Mouse (Mus musculus) MEL (cell line): ENCODE measurements at regions not wholly inside any gene's neighbourhood (a gene's known extent, or its start where the extent isn't known, plus 50 kb on each side); places are given as distances from the start of the nearest gene placed in this dataset.

Experiments
- DNase-seq: peaks from one replicate; pipeline ENCODE4 v3.0.0; 2011; ENCODE audit warnings: low read depth, low spot score
- H3K27ac ChIP-seq: 2 replicates; pipeline ENCODE4 v1.5.1; 2012; ENCODE audit warnings: low read depth, mild to moderate bottlenecking, control low read depth, low read length, moderate library complexity; ENCODE audit not compliant: control insufficient read depth
- H3K27me3 ChIP-seq, 2 experiments: fragments of 150-350 bp in 1 of 2; sonication (generic) in 1 of 2; 2 replicates each; pipeline ENCODE4 v1.6.1; 2012; ENCODE audit warnings: low read length in 2 of 2, mild to moderate bottlenecking in 2 of 2, improper control_type of control experiment in 1 of 2, moderate library complexity in 1 of 2; ENCODE audit not compliant: insufficient read depth in 2 of 2, control insufficient read depth in 1 of 2
- H3K36me3 ChIP-seq, 2 experiments: 2 replicates each; pipeline ENCODE4 v1.6.1; 2012 to 2014; ENCODE audit warnings: low read length in 2 of 2, improper control_type of control experiment in 1 of 2, inconsistent platforms in 1 of 2, mild to moderate bottlenecking in 1 of 2; ENCODE audit not compliant: insufficient read depth in 2 of 2, control insufficient read depth in 1 of 2
- H3K4me1 ChIP-seq, 2 experiments: fragments of 150-350 bp in 1 of 2; sonication (generic) in 1 of 2; 2 replicates each; pipeline ENCODE4 v1.6.1; 2012; ENCODE audit warnings: low read length in 2 of 2, improper control_type of control experiment in 1 of 2, mild to moderate bottlenecking in 1 of 2; ENCODE audit not compliant: insufficient read depth in 2 of 2, control insufficient read depth in 1 of 2
- H3K4me3 ChIP-seq, 2 experiments: fragments of 150-350 bp in 1 of 2; sonication (generic) in 1 of 2; 2 replicates each; pipeline ENCODE4 v1.5.1; 2012; ENCODE audit warnings: low read depth in 2 of 2, low read length in 2 of 2, mild to moderate bottlenecking in 2 of 2, moderate library complexity in 2 of 2, control low read depth in 1 of 2, improper control_type of control experiment in 1 of 2; ENCODE audit not compliant: control insufficient read depth in 1 of 2, insufficient read depth in 1 of 2
- H3K79me2 ChIP-seq: 2 replicates; pipeline ENCODE4 v1.6.1; 2012; ENCODE audit warnings: mild to moderate bottlenecking, low read length, moderate library complexity; ENCODE audit not compliant: control insufficient read depth, poor library complexity, insufficient read depth
- H3K9ac ChIP-seq: 2 replicates; pipeline ENCODE4 v1.6.1; 2012; ENCODE audit warnings: low read depth, mild to moderate bottlenecking, control low read depth, low read length, moderate library complexity; ENCODE audit not compliant: control insufficient read depth, poor library complexity, severe bottlenecking
- H3K9me3 ChIP-seq: fragments of 150-350 bp; sonication (generic); replicated peaks from 2 replicates; pipeline ENCODE4 v1.6.1; 2012; ENCODE audit warnings: mild to moderate bottlenecking, low read length, improper control_type of control experiment, moderate library complexity; ENCODE audit not compliant: insufficient read depth
- BHLHE40 ChIP-seq: IDR thresholded peaks from 2 replicates; pipeline ENCODE4 v1.6.1; 2012; ENCODE audit warnings: low read depth, mild to moderate bottlenecking, inconsistent platforms, low read length, improper control_type of control experiment, borderline replicate concordance
- CHD2 ChIP-seq: IDR thresholded peaks from 2 replicates; pipeline ENCODE4 v1.6.1; 2011; ENCODE audit warnings: low read length, improper control_type of control experiment
- CTCF ChIP-seq, 3 experiments: IDR thresholded peaks in 2 of 3; conservative IDR thresholded peaks in 1 of 3; 2 replicates each; pipeline ENCODE4 v1.5.1; 2011 to 2012; ENCODE audit warnings: low read length in 3 of 3, low read depth in 2 of 3, mild to moderate bottlenecking in 2 of 3, improper control_type of control experiment in 1 of 3, inconsistent platforms in 1 of 3, mixed read lengths in 1 of 3, moderate library complexity in 1 of 3; ENCODE audit not compliant: control insufficient read depth in 1 of 3, insufficient read depth in 1 of 3, poor library complexity in 1 of 3, severe bottlenecking in 1 of 3
- E2F4 ChIP-seq: IDR thresholded peaks from 2 replicates; pipeline ENCODE4 v1.6.1; 2011; ENCODE audit warnings: low read depth, low read length, improper control_type of control experiment, borderline replicate concordance
- ELF1 ChIP-seq: IDR thresholded peaks from 2 replicates; pipeline ENCODE4 v1.6.1; 2014; ENCODE audit warnings: low read depth, mild to moderate bottlenecking, inconsistent platforms, low read length, improper control_type of control experiment, moderate library complexity
- EP300 ChIP-seq, 2 experiments: IDR thresholded peaks; 2 replicates each; pipeline ENCODE4 v1.6.1; 2011; ENCODE audit warnings: improper control_type of control experiment in 2 of 2, low read length in 2 of 2, low read depth in 1 of 2, mild to moderate bottlenecking in 1 of 2
- ETS1 ChIP-seq: IDR thresholded peaks from 2 replicates; pipeline ENCODE4 v1.6.1; 2012; ENCODE audit warnings: low read depth, mild to moderate bottlenecking, inconsistent platforms, low read length, improper control_type of control experiment, moderate library complexity
- GATA1 ChIP-seq: IDR thresholded peaks from 2 replicates; pipeline ENCODE4 v1.6.1; 2011; ENCODE audit warnings: low read depth, low read length, improper control_type of control experiment
- MAX ChIP-seq: IDR thresholded peaks from 2 replicates; pipeline ENCODE4 v1.6.1; 2011; ENCODE audit warnings: low read length, improper control_type of control experiment
- NELFE ChIP-seq: IDR thresholded peaks from 2 replicates; pipeline ENCODE4 v1.6.1; 2011; ENCODE audit warnings: low read depth, low read length, improper control_type of control experiment
- RAD21 ChIP-seq: IDR thresholded peaks from 2 replicates; pipeline ENCODE4 v1.6.1; 2011; ENCODE audit warnings: mild to moderate bottlenecking, low read depth, low read length, improper control_type of control experiment
- RCOR1 ChIP-seq: IDR thresholded peaks from 2 replicates; pipeline ENCODE4 v1.6.1; 2012; ENCODE audit warnings: low read depth, mild to moderate bottlenecking, inconsistent platforms, low read length, improper control_type of control experiment
- SIN3A ChIP-seq: IDR thresholded peaks from 2 replicates; pipeline ENCODE4 v1.6.1; 2012; ENCODE audit warnings: low read length, improper control_type of control experiment, inconsistent platforms
- SMC3 ChIP-seq: IDR thresholded peaks from 2 replicates; pipeline ENCODE4 v1.6.1; 2011; ENCODE audit warnings: low read depth, low read length, improper control_type of control experiment
- TBP ChIP-seq: IDR thresholded peaks from 2 replicates; pipeline ENCODE4 v1.8.0; 2011; ENCODE audit warnings: low read depth, low read length, improper control_type of control experiment
- TCF12 ChIP-seq: IDR thresholded peaks from 2 replicates; pipeline ENCODE4 v1.6.1; 2014; ENCODE audit warnings: low read depth, mild to moderate bottlenecking, inconsistent platforms, low read length, improper control_type of control experiment, moderate library complexity
- ZC3H11A ChIP-seq: IDR thresholded peaks from 2 replicates; pipeline ENCODE4 v1.6.1; 2012; ENCODE audit warnings: low read depth, mild to moderate bottlenecking, inconsistent platforms, low read length, improper control_type of control experiment
- ZMIZ1 ChIP-seq: IDR thresholded peaks from 2 replicates; pipeline ENCODE4 v1.6.1; 2012; ENCODE audit warnings: low read depth, mild to moderate bottlenecking, inconsistent platforms, low read length, improper control_type of control experiment, moderate library complexity
- ZNF384 ChIP-seq: IDR thresholded peaks from 2 replicates; pipeline ENCODE4 v1.6.1; 2012; ENCODE audit warnings: low read depth, mild to moderate bottlenecking, inconsistent platforms, low read length, improper control_type of control experiment

DNA sequence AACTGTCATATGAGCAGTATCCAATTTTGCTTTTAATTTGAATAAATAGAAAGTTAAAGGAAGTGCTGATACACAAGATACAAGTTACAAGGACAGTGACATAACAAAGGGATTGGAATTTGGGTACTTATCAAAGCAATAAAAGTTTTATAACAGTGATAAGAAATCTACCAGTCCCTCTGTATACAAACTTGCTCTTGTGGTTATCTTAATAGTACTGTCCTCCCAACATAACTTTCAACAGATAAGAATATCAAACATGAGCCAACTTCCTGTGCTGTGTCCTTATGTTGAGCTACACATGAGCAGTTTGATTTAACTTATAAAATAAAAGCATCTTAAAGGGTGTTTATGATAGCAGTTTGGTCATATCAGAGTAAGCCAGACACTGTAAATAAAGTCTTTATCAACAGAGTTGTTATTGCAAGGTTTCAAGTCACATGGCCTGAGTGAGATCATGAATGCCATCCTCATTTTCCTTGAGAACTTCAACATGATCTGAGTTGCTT, 105.5 kb upstream of the Slitrk5 start (continued):
- TF ChIP-seq GATA1: peak; percentile 90
- no peak for TF ChIP-seq E2F4
- TF ChIP-seq ZMIZ1: no peak
- TF ChIP-seq NELFE: no peak
- peak; percentile 78 for TF ChIP-seq BHLHE40
- TF ChIP-seq ZNF384: no peak
- peak; percentile 90 to 94 for TF ChIP-seq EP300 (IDR thresholded peaks at IDR 0.05; ENCODE audit: low read depth in 1 of 2, low read length in 2 of 2)
- no peak for TF ChIP-seq CTCF (IDR thresholded peaks at IDR 0.05 in 2 of 3, conservative IDR thresholded peaks at IDR 0.05 in 1 of 3; ENCODE audit: control insufficient read depth in 1 of 3, insufficient read depth in 1 of 3, low read depth in 2 of 3, low read length in 3 of 3, poor library complexity in 1 of 3, severe bottlenecking in 1 of 3)
- no peak for TF ChIP-seq CHD2
- no peak for TF ChIP-seq TBP
- TF ChIP-seq MAX: peak; percentile 55; the same call in 1 of the 2 replicates
- no peak for TF ChIP-seq ZC3H11A
- TF ChIP-seq SMC3: no peak
- TF ChIP-seq RAD21: no peak
- TF ChIP-seq SIN3A: peak; percentile 64
- TF ChIP-seq, all 39 proteins: peak for 16

DNA sequence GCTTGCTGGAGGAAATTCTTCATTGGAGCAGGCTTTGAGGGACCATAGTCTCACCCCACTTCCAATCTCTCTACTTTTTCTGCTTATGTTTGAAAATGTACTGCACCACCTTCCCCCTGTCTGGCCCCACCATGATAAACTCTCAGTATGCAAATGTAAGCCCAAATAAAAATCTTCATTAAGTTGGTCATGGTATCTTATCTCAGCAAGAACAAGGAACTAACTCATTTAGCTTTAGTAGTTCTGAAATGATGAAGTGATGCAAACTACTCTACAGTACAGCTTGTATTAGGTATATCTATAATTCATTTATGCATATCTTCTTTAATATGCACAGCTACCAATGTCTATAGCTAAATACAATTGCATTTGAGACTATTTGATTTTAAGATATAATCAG, 97.4 kb upstream of the Slitrk5 start:
- H3K4me3 ChIP-seq: no peak overlapping the region
- no peaks in the 10 kb centered on the region for H3K27me3 ChIP-seq
- H3K4me1 ChIP-seq: peaks cover 0 to 8% of the 10 kb centered on the region in 2 experiments; a peak in 2 of 4 replicates
- peak; percentile 36 for DNase-seq
- no peak overlapping the region for H3K27ac ChIP-seq
- TF ChIP-seq TCF12: 0 out of 2 replicates have a peak, but pooled peaks have one; percentile 11
- peak; percentile 15 to 47; a peak in 3 of 4 replicates for TF ChIP-seq EP300 (IDR thresholded peaks at IDR 0.05; ENCODE audit: low read depth in 1 of 2, low read length in 2 of 2)
- TF ChIP-seq ZC3H11A: no peak
- peak; percentile 78 for TF ChIP-seq RCOR1
- 0 out of 2 replicates have a peak, but pooled peaks have one; percentile 19 for TF ChIP-seq ETS1
- peak; percentile 54 for TF ChIP-seq GATA1
- no peaks in the 10 kb centered on the region for H3K9me3 ChIP-seq
- peaks cover 0 to 9% of the 10 kb centered on the region in 2 experiments; a peak in 2 of 4 replicates for H3K36me3 ChIP-seq
- H3K79me2 ChIP-seq: no peaks in the 10 kb centered on the region
- no peak overlapping the region for H3K9ac ChIP-seq

DNA sequence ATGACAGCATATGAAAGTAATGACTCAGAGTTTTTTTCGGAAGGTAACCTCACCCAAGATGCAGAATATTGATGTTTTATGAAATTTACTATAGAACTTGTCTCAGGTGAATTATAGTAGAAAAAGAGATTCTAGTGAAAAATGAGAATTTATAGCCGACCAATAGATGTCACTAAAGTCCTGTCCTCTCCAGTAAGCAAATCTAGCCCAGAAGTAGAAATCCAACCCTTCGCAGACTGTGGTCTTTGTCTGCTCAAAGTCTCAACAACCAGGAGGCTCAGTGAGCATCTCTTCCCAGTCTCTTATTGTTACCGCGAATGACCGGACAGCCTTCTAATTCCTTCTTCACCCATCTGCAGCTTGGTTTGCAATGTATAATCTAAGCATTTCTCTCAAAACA, 91.8 kb upstream of the Slitrk5 start:
- TF ChIP-seq ZC3H11A (peak; percentile 23; the same call in 1 of the 2 replicates), ELF1 (no peak), SMC3 (peak; percentile 40), CTCF (IDR thresholded peaks at IDR 0.05 in 2 of 3, conservative IDR thresholded peaks at IDR 0.05 in 1 of 3; ENCODE audit: control insufficient read depth in 1 of 3, insufficient read depth in 1 of 3, low read depth in 2 of 3, low read length in 3 of 3, poor library complexity in 1 of 3, severe bottlenecking in 1 of 3) (peak in 1 of 3 experiments; percentile 35; a peak in 2 of 6 replicates), RAD21 (peak; percentile 57), CHD2 (no peak)
- TF ChIP-seq, all 39 proteins: peak for 4
- Histone ChIP-seq H3K27ac (no peak overlapping the region), H3K27me3 (no peaks in the 10 kb centered on the region), H3K4me3 (no peak overlapping the region), H3K9me3 (no peaks in the 10 kb centered on the region), H3K36me3 (no peaks in the 10 kb centered on the region), H3K4me1 (peaks cover 0 to 3% of the 10 kb centered on the region in 2 experiments; a peak in 2 of 4 replicates), H3K9ac (no peak overlapping the region), H3K79me2 (no peaks in the 10 kb centered on the region)
- peak; percentile 10 for DNase-seq
